Mouse (Mus musculus) heart, postnatal 0 days (tissue): ENCODE results near the gene Dennd4c. TPM values are rescaled to one million over a fixed set of nuclear protein-coding genes. Genes with fewer than 3 reads are reported as not detected.
A peak's percentile ranks its signal among the peaks of the same experiment; 100 is the strongest.

Source experiments
- ATAC-seq: fragments of 200-750 bp; cut with Nextera tagmentation; 2 replicates; pipeline ENCODE4 v1.8.0; 2017; ENCODE audit warnings: low read depth, moderate number of reproducible peaks, moderate library complexity; ENCODE audit not compliant: insufficient read depth
- DNase-seq: peaks from one replicate; pipeline ENCODE4 v3.0.0-alpha.2; 2016; ENCODE audit warnings: low spot score
- H3K27ac ChIP-seq: fragments of 300-500 bp; sonication (generic); 2 replicates; pipeline ENCODE4 v1.5.1; 2014; ENCODE audit warnings: low read depth, mild to moderate bottlenecking
- H3K27me3 ChIP-seq: fragments of 300-500 bp; sonication (generic); 2 replicates; pipeline ENCODE4 v1.6.1; 2014; ENCODE audit warnings: low read length, mixed read lengths; ENCODE audit not compliant: control insufficient read depth, insufficient read depth
- H3K36me3 ChIP-seq: fragments of 300-500 bp; sonication (generic); replicated peaks from 2 replicates; pipeline ENCODE4 v1.6.1; 2014; ENCODE audit warnings: low read length, mixed read lengths; ENCODE audit not compliant: control insufficient read depth, insufficient read depth
- H3K4me1 ChIP-seq: fragments of 300-500 bp; sonication (generic); 2 replicates; pipeline ENCODE4 v1.6.1; 2014; ENCODE audit warnings: antibody characterized with exemption; ENCODE audit not compliant: control insufficient read depth, insufficient read depth
- H3K4me2 ChIP-seq: fragments of 300-500 bp; sonication (generic); 2 replicates; pipeline ENCODE4 v1.6.1; 2014; ENCODE audit warnings: low read depth, mild to moderate bottlenecking, low read length, moderate library complexity
- H3K4me3 ChIP-seq: fragments of 300-500 bp; sonication (generic); 2 replicates; pipeline ENCODE4 v1.5.1; 2014; ENCODE audit warnings: low read depth, low read length
- H3K9ac ChIP-seq: fragments of 300-500 bp; sonication (generic); replicated peaks from 2 replicates; pipeline ENCODE4 v1.6.1; 2014; ENCODE audit warnings: low read depth, low read length, mixed read lengths
- H3K9me3 ChIP-seq: fragments of 300-500 bp; sonication (generic); replicated peaks from 2 replicates; pipeline ENCODE4 v1.6.1; 2016; ENCODE audit warnings: low read length; ENCODE audit not compliant: control insufficient read depth
- CTCF ChIP-seq: IDR thresholded peaks from 2 replicates; pipeline ENCODE4 v1.5.1; 2016; ENCODE audit warnings: antibody characterized with exemption, control low read depth, low read depth
- EP300 ChIP-seq: IDR thresholded peaks from 2 replicates; pipeline ENCODE4 v1.6.1; 2016; ENCODE audit warnings: antibody characterized with exemption, low read depth
- WGBS: fragments of 180-500 bp; shearing (Covaris S2); extraction: QIAGEN DNeasy Blood & Tissue Kit; methylation state at CpG from one replicate; pipeline ENCODE4 v1.1.7; 2014; 5-methylcytosine and 5-hydroxymethylcytosine counted together
- polyA plus RNA-seq: library from polyadenylated mRNA; unstranded; fragments of >200 nt; fragmentation: Nextera tagmentation; extraction: Ambion mirVana; gene quantifications from 2 replicates; pipeline ENCODE4 v1.2.1, GENCODE M21; 2015
- total RNA-seq: library from RNA; depleted of rRNA; stranded (reverse); fragments of >200 nt; gene quantifications from 2 replicates; pipeline ENCODE4 v1.2.3, GENCODE M21; 2014; ENCODE audit warnings: low replicate concordance; rRNA removed

Dennd4c gene
- total and polyA plus RNA-seq, 2 experiments from 2014 or later: 3.4 to 28.6 TPM

DNA sequence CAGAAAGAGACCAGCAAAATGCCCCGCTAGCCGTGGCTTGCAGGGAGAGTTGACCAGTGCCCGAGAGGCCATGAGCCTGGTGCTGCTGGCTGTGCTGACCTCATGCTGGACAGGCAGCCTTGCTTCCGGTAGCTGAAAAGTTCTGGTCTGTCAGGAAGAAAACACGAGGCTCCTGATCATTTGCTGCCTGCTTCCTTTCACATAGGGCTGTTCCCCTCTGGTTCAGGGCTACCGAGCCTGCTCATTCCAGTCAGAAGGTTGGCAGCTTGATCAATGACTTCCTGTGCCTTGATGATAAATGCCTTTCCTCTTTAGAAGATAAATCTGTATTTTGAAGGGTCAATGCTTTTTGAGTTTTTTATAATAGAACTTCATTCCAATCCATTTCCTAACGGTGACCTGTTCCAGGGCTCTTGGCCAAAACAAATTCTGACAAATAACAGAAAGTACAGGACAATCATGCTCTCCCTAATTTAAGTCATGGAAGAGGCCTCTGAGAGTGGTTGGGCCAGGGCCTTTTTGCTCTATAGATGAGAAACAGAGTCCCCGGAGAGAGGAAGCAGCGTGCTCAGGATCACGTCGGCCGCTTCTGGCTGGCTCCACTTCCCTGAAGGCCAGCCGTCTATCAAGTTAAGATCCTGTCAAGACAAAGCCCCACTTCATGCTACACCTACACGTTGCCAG, 150.6 kb downstream of the Dennd4c start:
- H3K4me3 ChIP-seq: no peak overlapping the region
- peak overlapping the region; percentile 76 for H3K27ac ChIP-seq
- H3K36me3 ChIP-seq: 0 out of 2 replicates have a peak, but pooled peaks cover 3% of the 10 kb centered on the region
- no peaks in the 10 kb centered on the region for H3K27me3 ChIP-seq
- no peaks in the 10 kb centered on the region for H3K4me1 ChIP-seq
- ATAC-seq (peak; percentile 74), DNase-seq (peak; percentile 74)
- no peaks in the 10 kb centered on the region for H3K9me3 ChIP-seq
- WGBS: 42% methylated on average over 14 of the region's 14 CpGs
- TF ChIP-seq EP300 (peak; percentile 56), CTCF (no peak)
- no peak overlapping the region for H3K4me2 ChIP-seq
- no peak overlapping the region for H3K9ac ChIP-seq

Other genes starting within 250 kb of the Dennd4c start
- not detected in 2 replicates for gene Saxo1, start 190.2 kb upstream of the Dennd4c start, total RNA-seq
- not detected in 2 replicates for gene Saxo1, start 190.2 kb upstream of the Dennd4c start, polyA plus RNA-seq
- 8.5 and 14.7 TPM in 2 replicates for gene Rraga, start 172.9 kb upstream of the Dennd4c start, total RNA-seq
- 49.2 and 50.7 TPM in 2 replicates for gene Rraga, start 172.9 kb upstream of the Dennd4c start, polyA plus RNA-seq
- 2.9 and 6.5 TPM in 2 replicates for gene Haus6, start 136.5 kb upstream of the Dennd4c start, total RNA-seq
- 3.8 and 4.5 TPM in 2 replicates for gene Haus6, start 136.5 kb upstream of the Dennd4c start, polyA plus RNA-seq
- gene Plin2, start 78.5 kb upstream of the Dennd4c start, total RNA-seq: 82.6 and 92.3 TPM in 2 replicates
- gene Plin2, start 78.5 kb upstream of the Dennd4c start, polyA plus RNA-seq: 63.9 and 76.3 TPM in 2 replicates
- gene Rps6, start 108.9 kb downstream of the Dennd4c start, total RNA-seq: 1,057 and 1,230 TPM in 2 replicates
- gene Rps6, start 108.9 kb downstream of the Dennd4c start, polyA plus RNA-seq: 324 and 335 TPM in 2 replicates
- 42.9 and 71.1 TPM in 2 replicates for gene Acer2, start 125.8 kb downstream of the Dennd4c start, total RNA-seq
- gene Acer2, start 125.8 kb downstream of the Dennd4c start, polyA plus RNA-seq: 21.3 and 23.4 TPM in 2 replicates